In the genomic region with DNA sequence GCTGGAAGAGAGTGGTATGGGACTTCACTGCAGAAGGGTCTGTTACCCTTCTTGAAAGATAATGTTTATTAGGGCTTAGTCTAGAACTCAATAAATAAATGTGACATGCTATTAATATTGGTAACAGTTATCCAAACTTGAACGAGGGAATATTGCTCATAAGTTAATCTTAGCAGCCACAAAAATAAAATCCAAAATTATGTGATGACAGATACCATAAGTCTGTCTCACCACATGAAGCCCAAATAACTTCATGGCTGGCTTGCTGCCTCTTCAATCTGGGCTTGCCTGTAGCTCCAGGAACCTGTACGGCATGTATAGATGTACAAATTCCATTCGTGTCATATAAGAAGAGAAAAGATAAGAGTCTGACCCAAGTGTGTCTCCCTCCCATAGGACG, we compare ENCODE assay signal across 21 mouse cellular contexts. TPM values are rescaled to one million over a fixed set of nuclear protein-coding genes. Genes with fewer than 3 reads are reported as not detected.
DNase-seq lines count a peak whose midpoint lies in the region; ATAC-seq and TF ChIP-seq lines count a peak whose summit lies in the region.
"Had no signal": no experiment of that assay in that cellular context is flagged by ENCODE, and none has a peak within 500 bp of the region (broad histone marks: within the 10 kb centered on the region; RNA-seq: fewer than 3 reads in every experiment).

No protein-coding gene starts in this region.

- DNase-seq in lung, adult 18-20 months = no peak
- peak; percentile 14 for DNase-seq in lung, postnatal 25 days (ENCODE audit: low spot score)
- no peak for DNase-seq in lung, adult 2 months
- DNase-seq: adrenal gland, adult 2 months; adrenal gland, postnatal 10 days; adrenal gland, postnatal 25 days; cerebellum, adult 11 months; cerebellum, adult 18-20 months; cerebellum, adult 8-10 months; cerebellum, adult 9-11 months; cerebellum, postnatal 14 days; cerebellum, postnatal 36 days; embryo, embryonic 11 days had no signal

- no peak overlapping the region for H3K4me3 ChIP-seq in lung, embryonic 16.5 days (ENCODE audit: low read length)
- H3K4me3 ChIP-seq in lung, adult 2 months (replicated peaks; ENCODE audit: extremely low read depth, low read depth, low read length) = no peak overlapping the region
- H3K4me3 ChIP-seq: embryonic facial prominence, embryonic 13.5 days; embryonic facial prominence, embryonic 15.5 days; erythroblast, embryonic 14.5 days; forebrain, embryonic 10.5 days; forebrain, embryonic 12.5 days had no signal

- no peaks in the 10 kb centered on the region for H3K36me3 ChIP-seq in lung, embryonic 16.5 days (ENCODE audit: control insufficient read depth, insufficient read depth, low read length)
- H3K36me3 ChIP-seq: embryonic facial prominence, embryonic 13.5 days; embryonic facial prominence, embryonic 15.5 days; forebrain, embryonic 10.5 days; forebrain, embryonic 12.5 days had no signal

- peak; percentile 57; the same call in 1 of the 2 replicates for ATAC-seq in lung, embryonic 16.5 days (ENCODE audit: low read depth)
- ATAC-seq: forebrain, embryonic 14.5 days; forebrain, embryonic 16.5 days had no signal

- no peaks in the 10 kb centered on the region for H3K9me3 ChIP-seq in lung, embryonic 16.5 days (ENCODE audit: control insufficient read depth, low read length)
- H3K9me3 ChIP-seq: embryonic facial prominence, embryonic 13.5 days; embryonic facial prominence, embryonic 15.5 days; forebrain, embryonic 10.5 days; forebrain, embryonic 12.5 days had no signal

- no peak overlapping the region for H3K27ac ChIP-seq in lung, embryonic 16.5 days (ENCODE audit: low read length)
- H3K27ac ChIP-seq: embryonic facial prominence, embryonic 13.5 days; embryonic facial prominence, embryonic 15.5 days; forebrain, embryonic 10.5 days; forebrain, embryonic 12.5 days had no signal

- WGBS in lung, embryonic 16.5 days = 37% methylated on average over 4 of the region's 4 CpGs
- 59% methylated on average over 4 of the region's 4 CpGs for WGBS in lung, adult 2 months

- TF ChIP-seq POLR2A in lung, adult 2 months (IDR thresholded peaks at IDR 0.05; ENCODE audit: borderline replicate concordance, extremely low read depth, low read depth, low read length) = no peak

- H3K4me2 ChIP-seq in lung, embryonic 16.5 days (ENCODE audit: low read depth, low read length) = no peak overlapping the region
- H3K4me2 ChIP-seq: embryonic facial prominence, embryonic 13.5 days; embryonic facial prominence, embryonic 15.5 days; forebrain, embryonic 12.5 days had no signal

- no peaks in the 10 kb centered on the region for H3K4me1 ChIP-seq in lung, embryonic 16.5 days (replicated peaks; ENCODE audit: control insufficient read depth, insufficient read depth, low read length)
- no peaks in the 10 kb centered on the region for H3K4me1 ChIP-seq in lung, adult 2 months (ENCODE audit: control insufficient read depth, insufficient read depth, low read length)
- H3K4me1 ChIP-seq: embryonic facial prominence, embryonic 13.5 days; embryonic facial prominence, embryonic 15.5 days; forebrain, embryonic 10.5 days; forebrain, embryonic 12.5 days had no signal

- H3K9ac ChIP-seq in lung, embryonic 16.5 days (ENCODE audit: low read length) = no peak overlapping the region
- H3K9ac ChIP-seq: embryonic facial prominence, embryonic 13.5 days; embryonic facial prominence, embryonic 15.5 days; forebrain, embryonic 12.5 days had no signal

- H3K27me3 ChIP-seq in lung, embryonic 16.5 days (ENCODE audit: control insufficient read depth, insufficient read depth, low read depth, low read length) = no peaks in the 10 kb centered on the region
- H3K27me3 ChIP-seq: embryonic facial prominence, embryonic 13.5 days; embryonic facial prominence, embryonic 15.5 days; forebrain, embryonic 12.5 days had no signal

- TF ChIP-seq CTCF in lung, adult 2 months (IDR thresholded peaks at IDR 0.05; ENCODE audit: insufficient read depth, low read length) = no peak

RNA-seq across cellular contexts. Expression of a gene that starts 12.2 kb away (rescaled TPM):
- polyA plus RNA-seq in lung, embryonic 16.5 days (2015; fragmentation: Nextera tagmentation; extraction: Ambion mirVana) = 33.0 and 34.4 TPM in 2 replicates
- 12.7 and 18.8 TPM in 2 replicates for polyA plus RNA-seq in lung, adult 2 months (2012; rRNA removed)
